Mouse (Mus musculus) midbrain, embryonic 14.5 days (tissue): ENCODE data around the gene Tmem211. TPM values are rescaled to one million over a fixed set of nuclear protein-coding genes. Genes with fewer than 3 reads are reported as not detected.

ENCODE experiments used
- ATAC-seq: fragments of 200-750 bp; cut with Nextera tagmentation; 2 replicates; pipeline ENCODE4 v1.8.0; 2017; ENCODE audit warnings: moderate number of reproducible peaks, moderate library complexity; ENCODE audit not compliant: low FRiP score, low TSS enrichment
- DNase-seq: peaks from one replicate; pipeline ENCODE4 v3.0.0-alpha.2; 2015
- H3K27ac ChIP-seq: fragments of 300-500 bp; sonication (generic); replicated peaks from 2 replicates; pipeline ENCODE4 v1.5.1; 2014; ENCODE audit warnings: mild to moderate bottlenecking, low read depth, low read length, moderate library complexity
- H3K27me3 ChIP-seq: fragments of 300-500 bp; sonication (generic); 2 replicates; pipeline ENCODE4 v1.6.1; 2014; ENCODE audit warnings: low read length, control low read depth, mixed read lengths; ENCODE audit not compliant: control insufficient read depth, insufficient read depth
- H3K36me3 ChIP-seq: fragments of 300-500 bp; sonication (generic); 2 replicates; pipeline ENCODE4 v1.6.1; 2014; ENCODE audit warnings: low read length, control low read depth; ENCODE audit not compliant: control insufficient read depth, insufficient read depth
- H3K4me1 ChIP-seq: fragments of 300-500 bp; sonication (generic); 2 replicates; pipeline ENCODE4 v1.6.1; 2014; ENCODE audit warnings: mild to moderate bottlenecking, antibody characterized with exemption, low read length, control low read depth; ENCODE audit not compliant: control insufficient read depth, insufficient read depth
- H3K4me2 ChIP-seq: fragments of 300-500 bp; sonication (generic); 2 replicates; pipeline ENCODE4 v1.6.1; 2014; ENCODE audit warnings: mild to moderate bottlenecking, low read length, moderate library complexity
- H3K4me3 ChIP-seq: fragments of 300-500 bp; sonication (generic); replicated peaks from 2 replicates; pipeline ENCODE4 v1.5.1; 2014; ENCODE audit warnings: low read depth, low read length
- H3K9ac ChIP-seq: fragments of 300-500 bp; sonication (generic); replicated peaks from 2 replicates; pipeline ENCODE4 v1.6.1; 2014; ENCODE audit warnings: mild to moderate bottlenecking, low read length, moderate library complexity
- H3K9me3 ChIP-seq: fragments of 300-500 bp; sonication (generic); 2 replicates; pipeline ENCODE4 v1.6.1; 2016; ENCODE audit warnings: low read length, control low read depth, mixed read lengths; ENCODE audit not compliant: control insufficient read depth
- WGBS: fragments of 180-500 bp; shearing (Covaris S2); extraction: QIAGEN DNeasy Blood & Tissue Kit; methylation state at CpG from one replicate; pipeline ENCODE4 v1.1.7; 2014; 5-methylcytosine and 5-hydroxymethylcytosine counted together
- polyA plus RNA-seq: library from polyadenylated mRNA; unstranded; fragments of >200 nt; fragmentation: Nextera tagmentation; extraction: Ambion mirVana; gene quantifications from 2 replicates; pipeline ENCODE4 v1.2.1, GENCODE M21; 2014

The Tmem211 gene
- polyA plus RNA-seq, 1 experiment from 2014 or later: not detected

GRCm38 (mm10) chr5:113195451-113195850 is 31.3 kb upstream of the Tmem211 start:
- no peaks in the 10 kb centered on the region for H3K36me3 ChIP-seq
- no peaks in the 10 kb centered on the region for H3K9me3 ChIP-seq
- no peak overlapping the region for H3K4me3 ChIP-seq
- H3K27ac ChIP-seq: no peak overlapping the region
- H3K9ac ChIP-seq: no peak overlapping the region
- no peaks in the 10 kb centered on the region for H3K27me3 ChIP-seq
- H3K4me2 ChIP-seq: no peak overlapping the region
- peaks cover 9% of the 10 kb centered on the region for H3K4me1 ChIP-seq
- WGBS: 87% methylated on average over 12 of the region's 12 CpGs
- no peak for DNase-seq
- ATAC-seq: no peak

- H3K9me3 ChIP-seq: no peaks in the 10 kb centered on the region
- H3K4me2 ChIP-seq: no peak overlapping the region
- no peak overlapping the region for H3K9ac ChIP-seq
- H3K27ac ChIP-seq: no peak overlapping the region
- peaks cover 9% of the 10 kb centered on the region for H3K4me1 ChIP-seq
- ATAC-seq (no peak), DNase-seq (no peak)
- WGBS: 91% methylated on average over 6 of the region's 6 CpGs
- no peaks in the 10 kb centered on the region for H3K27me3 ChIP-seq
- no peak overlapping the region for H3K4me3 ChIP-seq
- no peaks in the 10 kb centered on the region for H3K36me3 ChIP-seq
These were observed 30.8 kb upstream of the Tmem211 start for GRCm38 (mm10) chr5:113195907-113196306.

DNA sequence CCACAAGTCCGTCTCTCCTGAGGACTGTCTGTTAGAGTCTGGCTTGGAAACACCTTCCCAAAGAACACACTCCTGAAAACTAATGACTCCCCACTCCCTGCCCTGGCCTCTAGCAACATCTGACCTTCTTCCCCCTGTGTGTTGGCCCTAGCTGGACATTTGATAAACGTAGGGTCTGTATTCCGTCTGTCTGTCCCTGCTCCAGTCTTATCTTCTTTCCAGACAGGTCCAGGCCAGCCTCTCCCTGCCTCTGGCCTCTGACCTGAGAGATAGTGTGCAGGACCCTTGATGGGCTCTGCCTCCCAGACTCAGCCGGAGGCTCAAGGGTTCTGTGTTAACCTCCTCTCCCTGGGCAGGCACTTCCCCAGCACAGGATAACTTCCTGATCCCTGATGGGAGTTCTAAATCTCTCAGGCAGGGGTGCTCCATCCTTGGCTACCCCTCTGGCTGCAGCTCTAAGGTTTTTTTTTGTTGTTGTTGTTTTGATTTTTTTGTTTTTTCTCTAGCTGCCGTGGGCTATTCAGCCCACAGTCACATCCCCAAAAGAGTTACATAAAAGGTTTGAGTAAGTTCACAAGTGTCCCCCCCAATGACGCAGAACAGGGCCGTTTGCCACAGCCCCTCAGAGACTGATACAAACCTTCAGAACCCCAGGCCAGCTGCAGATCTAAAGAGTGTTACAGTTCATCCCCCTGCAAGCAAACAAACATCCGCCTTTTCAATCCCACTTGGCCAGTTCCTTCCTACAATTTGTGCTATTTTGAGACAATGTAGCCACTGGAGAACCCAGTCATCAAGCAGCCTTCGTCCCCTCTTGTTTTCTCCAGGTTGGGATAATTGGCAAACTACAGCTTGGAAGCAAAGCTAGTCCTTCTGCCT is 29.6 kb upstream of the Tmem211 start:
- Histone ChIP-seq H3K27ac (no peak overlapping the region), H3K9ac (no peak overlapping the region), H3K27me3 (no peaks in the 10 kb centered on the region), H3K4me2 (no peak overlapping the region), H3K4me3 (no peak overlapping the region), H3K36me3 (no peaks in the 10 kb centered on the region), H3K9me3 (no peaks in the 10 kb centered on the region), H3K4me1 (peaks cover 3% of the 10 kb centered on the region)
- ATAC-seq (no peak), DNase-seq (no peak)
- 76% methylated on average over 9 of the region's 9 CpGs for WGBS

DNA sequence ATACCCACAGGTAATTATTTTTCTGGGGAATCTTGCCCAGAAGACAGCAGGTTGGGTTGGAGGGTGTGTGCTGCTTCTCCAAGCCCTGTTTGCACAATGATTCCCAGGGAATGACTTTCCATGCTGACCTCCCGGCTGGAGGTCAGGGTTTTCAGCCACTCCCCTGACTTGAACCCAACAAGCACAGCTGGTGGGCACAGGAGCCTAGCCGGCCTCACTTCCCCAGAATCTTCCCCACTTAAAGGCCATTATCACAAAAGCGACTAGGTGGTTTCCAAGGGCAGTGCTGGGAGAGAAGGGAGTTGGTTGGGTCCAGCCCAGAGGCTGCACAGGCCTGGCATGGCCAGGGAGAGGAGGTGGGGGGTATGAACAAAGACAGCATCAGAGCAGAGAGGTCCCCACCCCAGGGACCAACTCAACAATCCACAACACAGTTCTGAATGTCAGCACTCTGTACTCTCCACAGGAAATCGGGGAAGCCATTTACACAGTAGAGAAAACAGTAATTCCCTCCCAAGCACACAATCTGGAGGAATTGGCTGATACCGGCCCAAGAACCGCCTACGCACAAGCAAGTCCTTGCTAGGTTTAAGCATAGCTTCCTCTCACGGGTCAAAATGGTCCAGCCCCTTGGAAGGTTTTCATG is 27.5 kb upstream of the Tmem211 start:
- Histone ChIP-seq H3K9me3 (no peaks in the 10 kb centered on the region), H3K9ac (no peak overlapping the region), H3K4me2 (no peak overlapping the region), H3K4me1 (no peaks in the 10 kb centered on the region), H3K27ac (no peak overlapping the region), H3K4me3 (no peak overlapping the region), H3K36me3 (no peaks in the 10 kb centered on the region), H3K27me3 (no peaks in the 10 kb centered on the region)
- ATAC-seq (no peak), DNase-seq (no peak)
- WGBS: 55% methylated on average over 8 of the region's 8 CpGs

DNA sequence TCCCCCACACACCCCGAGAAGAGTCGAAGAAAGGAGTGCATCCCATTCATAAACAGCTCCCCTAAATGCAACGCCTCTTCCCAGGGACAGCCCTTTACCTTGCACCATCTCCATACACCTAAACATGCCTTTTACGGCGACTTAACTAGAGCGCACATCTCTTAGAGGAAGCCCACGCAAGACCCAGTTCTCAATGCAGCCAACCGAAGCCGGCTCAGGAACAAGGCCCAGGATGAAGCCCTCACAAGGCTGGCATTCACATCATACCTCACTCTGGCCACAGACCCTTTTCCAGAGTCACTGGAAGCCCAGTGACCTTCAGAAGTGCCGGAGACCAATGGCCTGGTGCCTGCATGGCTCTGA is 27.0 kb upstream of the Tmem211 start:
- H3K4me1 ChIP-seq: no peaks in the 10 kb centered on the region
- ATAC-seq: no peak

DNA sequence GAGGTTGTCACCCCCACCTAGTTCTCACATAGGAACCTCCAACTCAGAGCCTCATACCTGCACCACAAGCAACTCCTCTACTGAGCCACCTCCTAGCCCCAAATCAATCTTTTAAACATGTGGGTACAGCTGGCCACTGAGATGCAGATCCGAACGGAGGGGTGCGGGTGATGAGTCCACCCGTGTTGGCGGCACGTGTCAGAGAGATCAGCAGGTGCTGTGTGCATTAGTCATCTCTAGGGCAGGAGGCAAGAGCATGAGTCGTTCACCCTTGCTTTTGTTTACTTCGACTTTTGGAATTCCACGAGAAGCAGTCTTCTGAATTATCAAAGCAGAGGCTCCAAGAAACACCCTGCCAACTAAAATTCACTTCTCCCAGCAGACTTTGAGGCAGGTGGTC is 22.5 kb upstream of the Tmem211 start:
- H3K9me3 ChIP-seq: no peaks in the 10 kb centered on the region
- no peak overlapping the region for H3K9ac ChIP-seq
- no peaks in the 10 kb centered on the region for H3K4me1 ChIP-seq
- H3K27me3 ChIP-seq: no peaks in the 10 kb centered on the region
- no peak overlapping the region for H3K27ac ChIP-seq
- WGBS: 92% methylated on average over 9 of the region's 9 CpGs
- DNase-seq (no peak), ATAC-seq (no peak)
- H3K4me3 ChIP-seq: no peak overlapping the region
- no peaks in the 10 kb centered on the region for H3K36me3 ChIP-seq
- no peak overlapping the region for H3K4me2 ChIP-seq

More for the DNA sequence above, 27.0 kb upstream of the Tmem211 start:
- Histone ChIP-seq H3K27ac (no peak overlapping the region), H3K27me3 (no peaks in the 10 kb centered on the region), H3K9ac (no peak overlapping the region), H3K4me3 (no peak overlapping the region), H3K9me3 (no peaks in the 10 kb centered on the region), H3K36me3 (no peaks in the 10 kb centered on the region), H3K4me2 (no peak overlapping the region)
- 84% methylated on average over 10 of the region's 10 CpGs for WGBS
- no peak for DNase-seq

DNA sequence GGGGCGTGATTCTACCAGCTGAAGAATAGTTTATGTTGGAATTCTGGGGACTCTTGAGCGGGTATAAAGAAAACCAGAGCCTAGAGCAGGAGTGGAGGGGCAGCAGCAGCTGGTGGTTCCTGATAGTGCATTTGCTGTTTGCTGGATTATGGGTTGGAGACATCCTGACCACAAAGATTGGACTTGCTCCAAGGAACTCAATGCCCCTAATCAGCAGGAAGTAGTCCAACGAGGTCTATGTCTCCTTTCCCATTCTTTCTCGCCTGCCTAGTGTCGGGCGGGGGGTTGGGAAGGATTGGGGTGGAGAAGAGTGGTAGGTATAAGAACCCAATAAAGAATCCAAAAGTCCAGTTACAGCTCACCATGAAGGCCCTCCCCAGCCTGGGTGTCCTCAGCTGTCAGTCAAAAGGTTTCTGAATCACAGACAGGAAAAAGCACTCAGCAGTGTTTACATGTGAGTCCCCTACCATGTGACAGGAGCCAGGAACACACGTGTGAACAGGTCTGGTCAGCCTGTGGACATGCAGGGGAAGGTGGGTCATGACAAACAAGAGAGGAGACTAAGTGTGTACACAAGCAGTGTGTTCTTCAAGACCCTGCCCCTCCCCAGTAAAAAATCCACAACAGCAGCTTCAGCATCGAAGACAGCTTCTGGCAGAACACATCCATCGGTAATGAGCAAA is 19.9 kb upstream of the Tmem211 start:
- no peak overlapping the region for H3K9ac ChIP-seq
- WGBS: 73% methylated on average over 9 of the region's 9 CpGs
- no peaks in the 10 kb centered on the region for H3K27me3 ChIP-seq
- H3K4me3 ChIP-seq: no peak overlapping the region
- no peak overlapping the region for H3K4me2 ChIP-seq
- no peaks in the 10 kb centered on the region for H3K36me3 ChIP-seq
- no peaks in the 10 kb centered on the region for H3K9me3 ChIP-seq
- DNase-seq (no peak), ATAC-seq (no peak)
- no peak overlapping the region for H3K27ac ChIP-seq
- H3K4me1 ChIP-seq: no peaks in the 10 kb centered on the region

DNA sequence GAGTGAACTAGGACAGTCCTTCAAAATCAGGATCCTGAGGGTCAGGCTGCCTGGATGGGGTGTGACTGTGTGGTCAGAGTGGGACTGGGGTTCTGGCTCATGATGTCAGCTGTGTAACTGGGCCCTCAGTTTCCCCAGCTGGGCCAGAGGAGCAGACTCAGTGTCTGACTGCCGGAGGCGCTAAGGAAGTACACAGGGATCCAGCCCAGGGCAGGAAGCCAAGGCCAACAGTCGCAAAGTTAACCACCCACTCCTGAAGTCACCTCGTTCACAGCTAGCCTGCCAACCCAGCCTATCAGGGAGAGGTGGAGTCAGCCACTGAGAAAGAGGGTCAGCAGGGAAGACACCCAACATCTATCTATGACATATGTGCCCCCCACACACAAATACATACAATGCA is 18.7 kb upstream of the Tmem211 start:
- H3K4me3 ChIP-seq: no peak overlapping the region
- no peaks in the 10 kb centered on the region for H3K9me3 ChIP-seq
- no peaks in the 10 kb centered on the region for H3K36me3 ChIP-seq
- H3K27ac ChIP-seq: no peak overlapping the region
- H3K4me1 ChIP-seq: no peaks in the 10 kb centered on the region
- 78% methylated on average over 4 of the region's 4 CpGs for WGBS
- ATAC-seq: no peak
- no peak overlapping the region for H3K4me2 ChIP-seq
- DNase-seq: no peak
- no peak overlapping the region for H3K9ac ChIP-seq
- no peaks in the 10 kb centered on the region for H3K27me3 ChIP-seq
